Mouse (Mus musculus) embryonic facial prominence, embryonic 12.5 days (tissue): Measurements from ENCODE around the gene Bdkrb2. TPM values are rescaled to one million over a fixed set of nuclear protein-coding genes. Genes with fewer than 3 reads are reported as not detected.

Experiments
- ATAC-seq: fragments of 200-750 bp; cut with Nextera tagmentation; 2 replicates; pipeline ENCODE4 v1.8.0; 2017; ENCODE audit not compliant: insufficient number of reproducible peaks, insufficient read depth, low FRiP score, low TSS enrichment
- H3K27ac ChIP-seq: fragments of 300-500 bp; sonication (generic); 2 replicates; pipeline ENCODE4 v1.5.1; 2016; ENCODE audit warnings: mild to moderate bottlenecking
- H3K27me3 ChIP-seq: fragments of 300-500 bp; sonication (generic); 2 replicates; pipeline ENCODE4 v1.6.1; 2016; ENCODE audit warnings: mild to moderate bottlenecking, moderate library complexity
- H3K36me3 ChIP-seq: fragments of 300-500 bp; sonication (generic); 2 replicates; pipeline ENCODE4 v1.6.1; 2016; ENCODE audit warnings: mild to moderate bottlenecking
- H3K4me1 ChIP-seq: fragments of 300-500 bp; sonication (generic); 2 replicates; pipeline ENCODE4 v1.6.1; 2016
- H3K4me2 ChIP-seq: fragments of 300-500 bp; sonication (generic); replicated peaks from 2 replicates; pipeline ENCODE4 v1.6.1; 2016; ENCODE audit warnings: mild to moderate bottlenecking, moderate library complexity
- H3K4me3 ChIP-seq: fragments of 300-500 bp; sonication (generic); 2 replicates; pipeline ENCODE4 v1.5.1; 2016; ENCODE audit warnings: mild to moderate bottlenecking
- H3K9ac ChIP-seq: fragments of 300-500 bp; sonication (generic); 2 replicates; pipeline ENCODE4 v1.6.1; 2016; ENCODE audit warnings: mild to moderate bottlenecking, moderate library complexity
- H3K9me3 ChIP-seq: fragments of 300-500 bp; sonication (generic); 2 replicates; pipeline ENCODE4 v1.6.1; 2016; ENCODE audit warnings: mild to moderate bottlenecking, moderate library complexity
- WGBS: fragments of 180-500 bp; shearing (Covaris S2); methylation state at CpG from one replicate; pipeline ENCODE4 v1.1.7; 2016; 5-methylcytosine and 5-hydroxymethylcytosine counted together
- polyA plus RNA-seq: library from polyadenylated mRNA; unstranded; fragments of >200 nt; fragmentation: Nextera tagmentation; extraction: Ambion mirVana; gene quantifications from 2 replicates; pipeline ENCODE4 v1.2.1, GENCODE M21; 2016

The Bdkrb2 gene
- polyA plus RNA-seq, 1 experiment from 2014 or later: 1.1 TPM

GRCm38 (mm10) chr12:105548001-105548400, 15.0 kb upstream of the Bdkrb2 start:
- Histone ChIP-seq H3K27ac (no peak overlapping the region), H3K4me3 (no peak overlapping the region), H3K4me2 (no peak overlapping the region), H3K9ac (no peak overlapping the region), H3K4me1 (peaks cover 10% of the 10 kb centered on the region), H3K36me3 (no peaks in the 10 kb centered on the region), H3K9me3 (no peaks in the 10 kb centered on the region), H3K27me3 (no peaks in the 10 kb centered on the region)
- WGBS: 72% methylated on average over 2 of the region's 2 CpGs
- no peak for ATAC-seq

- no peak overlapping the region for H3K4me2 ChIP-seq
- peaks cover 10% of the 10 kb centered on the region for H3K4me1 ChIP-seq
- 84% methylated on average over 6 of the region's 6 CpGs for WGBS
- no peaks in the 10 kb centered on the region for H3K36me3 ChIP-seq
- no peak overlapping the region for H3K9ac ChIP-seq
- H3K9me3 ChIP-seq: no peaks in the 10 kb centered on the region
- no peaks in the 10 kb centered on the region for H3K27me3 ChIP-seq
- no peak overlapping the region for H3K27ac ChIP-seq
- no peak overlapping the region for H3K4me3 ChIP-seq
- ATAC-seq: no peak
Observed at GRCm38 (mm10) chr12:105548881-105549280, 14.1 kb upstream of the Bdkrb2 start.

- Histone ChIP-seq H3K27ac (no peak overlapping the region), H3K36me3 (no peaks in the 10 kb centered on the region)
- 80% methylated on average over 4 of the region's 4 CpGs for WGBS
Observed at GRCm38 (mm10) chr12:105549835-105550802, 12.9 kb upstream of the Bdkrb2 start.

GRCm38 (mm10) chr12:105551551-105551989, 11.5 kb upstream of the Bdkrb2 start:
- Histone ChIP-seq H3K36me3 (no peaks in the 10 kb centered on the region), H3K4me1 (peaks cover 8% of the 10 kb centered on the region), H3K9me3 (no peaks in the 10 kb centered on the region), H3K4me2 (no peak overlapping the region), H3K27me3 (no peaks in the 10 kb centered on the region), H3K9ac (no peak overlapping the region), H3K27ac (no peak overlapping the region), H3K4me3 (no peak overlapping the region)
- no peak for ATAC-seq
- 71% methylated on average over 6 of the region's 6 CpGs for WGBS

More at GRCm38 (mm10) chr12:105549835-105550802, 12.9 kb upstream of the Bdkrb2 start:
- Histone ChIP-seq H3K9me3 (no peaks in the 10 kb centered on the region), H3K27me3 (no peaks in the 10 kb centered on the region), H3K4me3 (no peak overlapping the region), H3K4me2 (no peak overlapping the region), H3K9ac (no peak overlapping the region), H3K4me1 (peaks cover 13% of the 10 kb centered on the region)
- no peak for ATAC-seq

- ATAC-seq: no peak
- 74% methylated on average over 8 of the region's 8 CpGs for WGBS
- no peaks in the 10 kb centered on the region for H3K36me3 ChIP-seq
Observed at GRCm38 (mm10) chr12:105554151-105554772, 8.8 kb upstream of the Bdkrb2 start.

GRCm38 (mm10) chr12:105555172-105555571, 7.9 kb upstream of the Bdkrb2 start:
- Histone ChIP-seq H3K9me3 (0 out of 2 replicates have a peak, but pooled peaks cover 4% of the 10 kb centered on the region), H3K27ac (no peak overlapping the region), H3K9ac (no peak overlapping the region), H3K27me3 (no peaks in the 10 kb centered on the region), H3K4me3 (no peak overlapping the region), H3K4me2 (no peak overlapping the region), H3K36me3 (no peaks in the 10 kb centered on the region), H3K4me1 (peaks cover 8% of the 10 kb centered on the region)
- no peak for ATAC-seq
- 62% methylated on average over 5 of the region's 5 CpGs for WGBS

More at GRCm38 (mm10) chr12:105554151-105554772, 8.8 kb upstream of the Bdkrb2 start:
- Histone ChIP-seq H3K27me3 (no peaks in the 10 kb centered on the region), H3K9ac (no peak overlapping the region), H3K4me1 (peaks cover 8% of the 10 kb centered on the region), H3K4me2 (no peak overlapping the region), H3K27ac (no peak overlapping the region), H3K4me3 (no peak overlapping the region), H3K9me3 (0 out of 2 replicates have a peak, but pooled peaks cover 4% of the 10 kb centered on the region)

- Histone ChIP-seq H3K27me3 (peaks cover 15% of the 10 kb centered on the region), H3K9me3 (0 out of 2 replicates have a peak, but pooled peaks cover 4% of the 10 kb centered on the region), H3K9ac (no peak overlapping the region), H3K4me3 (no peak overlapping the region), H3K4me2 (no peak overlapping the region), H3K4me1 (peaks cover 12% of the 10 kb centered on the region), H3K36me3 (no peaks in the 10 kb centered on the region), H3K27ac (no peak overlapping the region)
- ATAC-seq: no peak
- WGBS: 63% methylated on average over 7 of the region's 7 CpGs
Observed at GRCm38 (mm10) chr12:105557250-105557925, 5.6 kb upstream of the Bdkrb2 start.

- no peak overlapping the region for H3K4me3 ChIP-seq
- H3K4me2 ChIP-seq: no peak overlapping the region
- H3K9ac ChIP-seq: no peak overlapping the region
- ATAC-seq: no peak
- no peak overlapping the region for H3K27ac ChIP-seq
- 0 out of 2 replicates have a peak, but pooled peaks cover 4% of the 10 kb centered on the region for H3K9me3 ChIP-seq
- H3K27me3 ChIP-seq: peaks cover 37% of the 10 kb centered on the region
- peaks cover 21% of the 10 kb centered on the region for H3K4me1 ChIP-seq
- H3K36me3 ChIP-seq: no peaks in the 10 kb centered on the region
- WGBS: 43% methylated on average over 8 of the region's 8 CpGs
Observed at GRCm38 (mm10) chr12:105561007-105561534, 2.0 kb upstream of the Bdkrb2 start.

- Histone ChIP-seq H3K4me2 (peak overlapping the region; percentile 64), H3K36me3 (no peaks in the 10 kb centered on the region), H3K27ac (no peak overlapping the region), H3K4me3 (peak overlapping the region; percentile 37), H3K4me1 (peaks cover 21% of the 10 kb centered on the region), H3K27me3 (peaks cover 37% of the 10 kb centered on the region), H3K9ac (no peak overlapping the region), H3K9me3 (0 out of 2 replicates have a peak, but pooled peaks cover 9% of the 10 kb centered on the region)
- ATAC-seq: no peak
- WGBS: 26% methylated on average over 8 of the region's 8 CpGs
Observed at GRCm38 (mm10) chr12:105562056-105562820, 788 bp upstream of the Bdkrb2 start.

- H3K9ac ChIP-seq: no peak overlapping the region; the same call in 1 of the 2 replicates
- H3K4me2 ChIP-seq: peak overlapping the region; percentile 64
- 0 out of 2 replicates have a peak, but pooled peaks cover 6% of the 10 kb centered on the region for H3K9me3 ChIP-seq
- WGBS: 5% methylated on average over 25 of the region's 25 CpGs
- peaks cover 37% of the 10 kb centered on the region for H3K27me3 ChIP-seq
- H3K4me1 ChIP-seq: peaks cover 21% of the 10 kb centered on the region
- peak overlapping the region; percentile 37 for H3K4me3 ChIP-seq
- H3K36me3 ChIP-seq: no peaks in the 10 kb centered on the region
- no peak overlapping the region for H3K27ac ChIP-seq
- ATAC-seq: no peak
Observed at GRCm38 (mm10) chr12:105563726-105564275, 775 bp downstream of the Bdkrb2 start.
